Mouse (Mus musculus): Measurements from ENCODE around the gene Gja5.

DNA sequence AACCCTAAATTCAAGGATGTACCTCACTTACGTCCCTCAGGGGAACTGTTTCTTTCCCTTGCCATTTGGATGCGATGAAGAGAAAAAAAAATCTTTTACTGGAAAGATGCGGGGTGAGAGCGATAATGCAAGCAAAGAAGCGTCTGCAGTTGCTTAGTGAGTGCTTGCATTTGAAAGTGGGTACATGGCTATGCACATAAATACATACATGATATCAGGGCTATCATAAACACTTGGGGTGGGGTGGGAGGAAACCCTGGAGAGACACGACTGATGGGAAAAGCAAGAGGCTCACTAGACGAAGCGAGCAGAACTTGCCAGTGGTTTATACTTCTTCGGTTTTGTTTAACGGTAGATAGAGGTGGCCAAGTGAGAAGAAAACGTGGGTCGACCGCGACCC, at the start of gene Gja5:
- no peak for TF ChIP-seq CTCF (IDR thresholded peaks at IDR 0.05; ENCODE audit: borderline replicate concordance, control insufficient read depth, extremely low read depth, insufficient read depth, low read length, poor library complexity)
- no peak for TF ChIP-seq POLR2A (IDR thresholded peaks at IDR 0.05; ENCODE audit: control insufficient read depth, extremely low read depth, insufficient read depth, low read length, poor library complexity)
